Mouse (Mus musculus): Measurements from ENCODE around the gene Fam81a.

DNA sequence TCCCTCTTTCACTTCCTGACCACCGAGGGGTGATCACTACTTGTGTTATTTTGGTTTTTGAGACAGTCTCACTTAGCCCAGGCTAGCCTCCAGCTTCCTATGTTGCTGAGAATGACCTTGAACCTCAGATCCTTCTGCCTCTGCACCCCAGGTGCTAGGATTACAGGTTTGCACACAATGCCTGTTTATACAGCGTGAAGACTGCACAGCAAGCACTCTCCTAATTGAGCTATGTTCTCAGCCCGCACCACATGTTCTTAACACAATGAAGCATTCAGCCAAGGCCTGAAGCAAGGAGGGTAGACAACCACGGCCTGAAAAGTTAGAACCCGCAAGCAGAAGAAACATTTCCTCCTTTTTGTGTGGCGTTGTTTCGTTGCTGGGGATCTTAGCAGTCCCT lies 40.3 kb upstream of the Fam81a start:
- TF ChIP-seq CTCF (IDR thresholded peaks at IDR 0.05; ENCODE audit: low read depth, low read length): no peak
- no peak for TF ChIP-seq POLR2A (IDR thresholded peaks at IDR 0.05; ENCODE audit: extremely low read depth, insufficient read depth, low read length)
